Mouse (Mus musculus) erythroblast, embryonic 14.5 days (primary cell): Measurements from ENCODE around the gene Nans.

Experiments
- GATA1 ChIP-seq: IDR thresholded peaks from 2 replicates; pipeline ENCODE4 v1.6.1; 2012; ENCODE audit warnings: low read length, inconsistent platforms, mixed read lengths
- TAL1 ChIP-seq: IDR thresholded peaks from 3 replicates; pipeline ENCODE4 v1.6.1; 2012; ENCODE audit warnings: low read length, inconsistent platforms, mixed read lengths

- TF ChIP-seq GATA1 (no peak), TAL1 (no peak)
Measured at GRCm38 (mm10) chr4:46544313-46544712, 55.3 kb downstream of the Nans start.
